Mouse (Mus musculus): ENCODE results near the gene Ccdc13. TPM values are rescaled to one million over a fixed set of nuclear protein-coding genes. Genes with fewer than 3 reads are reported as not detected.

Gene Ccdc13
- total RNA-seq, 2 experiments from 2014 or later: 6.6 to 7.7 TPM

DNA sequence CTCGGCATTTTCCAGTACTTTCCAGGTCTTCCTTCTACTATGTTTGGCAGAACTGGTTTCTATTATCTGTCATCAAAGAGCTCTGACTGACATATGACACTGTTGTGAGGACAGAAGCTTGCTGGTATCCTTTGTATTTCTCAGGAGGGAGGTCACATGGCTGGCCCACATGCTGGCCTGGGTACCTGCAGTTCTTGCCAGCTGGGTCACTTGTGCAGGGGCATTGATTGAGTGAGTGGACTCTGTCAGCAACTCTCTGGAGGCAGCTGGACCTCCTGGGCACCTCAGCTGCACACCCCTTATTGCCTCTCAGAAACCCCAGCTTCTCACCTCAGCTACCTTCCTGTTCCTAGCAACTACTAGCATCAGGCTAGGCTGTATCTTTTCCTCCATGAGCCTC lies 31.7 kb downstream of the Ccdc13 start:
- DNase-seq (ENCODE audit: low spot score in 2 of 2): peak in 1 of 2 experiments; percentile 50

DNA sequence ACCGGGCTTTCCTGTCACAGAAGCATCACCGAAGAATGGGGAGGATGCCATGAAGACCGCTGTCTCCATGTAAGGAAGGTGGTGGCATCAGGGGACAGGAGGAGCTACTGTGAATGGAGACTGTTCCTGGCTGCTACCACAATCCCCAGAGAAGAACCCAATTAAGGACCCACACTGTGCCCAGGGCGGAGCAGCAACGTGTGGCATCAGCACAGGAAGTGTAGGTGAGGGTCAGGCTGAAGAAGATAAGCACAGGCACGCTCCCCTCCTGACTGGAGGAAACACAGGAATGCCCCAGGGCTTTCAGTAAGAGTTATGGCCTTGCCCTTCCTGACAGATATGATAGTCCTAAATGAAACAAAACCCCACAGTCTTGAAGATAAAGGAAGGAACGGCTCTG lies 36.5 kb downstream of the Ccdc13 start:
- DNase-seq (ENCODE audit: low spot score in 2 of 2): no peak

GRCm38 (mm10) chr9:121798887-121799520 lies 40.3 kb downstream of the Ccdc13 start:
- no peak for DNase-seq (ENCODE audit: low spot score in 2 of 2)

GRCm38 (mm10) chr9:121797722-121798121 lies 41.5 kb downstream of the Ccdc13 start:
- DNase-seq (ENCODE audit: low spot score in 2 of 2): no peak

DNA sequence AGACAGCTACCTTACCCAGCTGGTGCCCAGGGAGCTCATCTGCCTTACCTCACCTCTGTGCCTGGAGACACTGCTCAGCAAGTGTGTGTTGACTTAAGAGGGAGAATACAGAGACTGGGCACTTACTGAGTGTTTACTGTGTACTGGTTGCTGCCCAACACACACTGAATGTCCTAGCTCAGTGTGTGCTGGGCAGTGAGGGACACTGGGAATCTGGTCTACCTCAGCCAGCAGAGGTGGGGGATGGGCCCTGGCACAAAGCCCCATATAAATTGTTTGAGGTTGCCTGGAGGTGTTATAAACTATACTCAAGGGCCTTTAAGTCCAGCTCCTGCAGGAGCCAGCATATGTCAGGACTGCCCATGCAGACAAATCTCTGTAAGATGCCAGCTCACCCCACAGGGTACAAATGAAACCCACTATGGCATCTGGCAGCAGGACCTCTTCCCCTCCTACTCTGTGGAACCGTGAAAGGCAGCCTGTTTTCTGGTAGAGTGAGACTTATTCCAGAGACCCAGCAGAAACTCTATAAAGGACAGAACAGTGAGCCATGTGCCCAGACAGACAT lies 44.2 kb downstream of the Ccdc13 start:
- peak in 1 of 2 experiments; percentile 56 for DNase-seq (ENCODE audit: low spot score in 2 of 2)

DNA sequence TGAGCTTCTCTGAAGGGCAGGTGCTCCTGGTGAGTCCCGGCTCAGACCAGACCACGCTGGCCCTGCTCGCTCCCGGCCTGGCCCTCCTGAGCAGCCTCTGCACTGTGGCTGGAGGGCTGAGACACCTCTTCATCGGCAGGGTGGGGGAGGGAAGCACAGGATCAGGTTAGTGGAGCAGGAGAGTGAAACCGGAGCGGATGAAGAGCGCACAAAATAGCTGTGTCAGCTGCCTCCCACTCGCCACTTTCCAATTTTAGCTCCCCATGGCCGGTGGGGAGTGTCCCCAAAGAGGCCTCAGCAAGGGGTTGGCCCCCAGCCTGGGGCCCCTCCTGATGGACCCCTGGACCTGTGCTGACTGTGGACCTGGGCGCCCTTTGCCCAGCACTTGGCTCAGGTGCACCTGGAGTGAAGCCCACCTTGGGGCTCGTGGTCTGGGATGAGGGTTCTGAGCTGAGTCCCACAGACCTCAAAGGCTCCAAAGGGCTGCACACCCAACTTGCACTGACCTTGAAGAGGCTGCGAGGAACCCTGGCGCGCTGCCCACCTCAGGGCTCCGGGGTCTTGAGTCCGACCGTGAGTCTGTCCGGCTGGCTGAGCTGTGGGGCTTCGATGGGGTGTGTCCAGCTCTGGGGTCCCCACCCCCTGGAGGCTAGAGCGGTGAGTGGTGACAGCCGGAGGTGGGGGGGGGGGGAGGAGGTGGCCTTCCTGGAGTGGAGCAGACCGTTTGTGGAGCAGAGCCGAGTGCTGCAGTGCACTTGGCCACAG lies 47.3 kb downstream of the Ccdc13 start, which contains the start of gene Hhatl:
Gene Hhatl (minus strand): TSS at position 751 of the 765 bp plus-strand sequence.
- no peak for DNase-seq (ENCODE audit: low spot score in 2 of 2)

DNA sequence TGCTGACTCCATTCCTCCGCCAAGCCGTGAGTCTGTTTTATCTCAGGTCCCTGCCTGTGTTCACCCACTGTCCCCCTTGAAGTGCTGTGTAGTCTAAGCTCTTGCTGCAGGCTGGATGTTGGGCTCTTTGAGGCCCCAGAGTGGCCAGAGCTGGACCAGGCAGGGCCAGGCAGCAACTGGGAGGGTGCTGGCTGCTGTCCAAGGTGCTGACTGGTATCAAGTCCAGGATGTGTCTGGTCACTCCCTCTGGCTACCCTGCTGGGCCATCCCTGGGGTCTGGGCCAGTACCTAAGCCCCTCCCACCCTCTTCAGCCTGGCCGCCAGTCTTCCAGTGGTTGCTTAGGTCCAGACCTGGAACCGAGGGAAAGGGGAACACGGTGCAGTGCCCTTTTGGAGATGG lies 48.1 kb downstream of the Ccdc13 start:
- DNase-seq (ENCODE audit: low spot score in 2 of 2): peak; percentile 51 to 59

DNA sequence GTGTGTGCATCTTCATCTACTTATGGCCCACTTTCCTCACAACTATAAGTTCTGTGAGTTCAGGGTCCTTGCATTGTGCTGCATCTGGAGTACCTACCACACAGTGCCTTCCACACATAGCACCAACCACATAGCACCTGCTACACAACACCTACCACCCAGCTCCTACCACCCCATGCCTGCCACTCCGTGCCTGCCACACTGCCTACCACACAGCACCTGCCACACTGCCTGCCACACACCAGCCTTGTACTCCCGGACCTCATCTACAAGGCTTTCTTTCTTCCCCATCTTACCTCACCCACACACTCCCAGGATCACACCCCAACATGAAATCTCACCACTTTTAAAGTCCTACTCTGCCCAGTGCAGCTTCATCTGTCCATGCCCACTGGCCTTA lies 52.9 kb downstream of the Ccdc13 start:
- no peak for DNase-seq (ENCODE audit: low spot score in 2 of 2)

- no peak for DNase-seq (ENCODE audit: low spot score in 2 of 2)
Observed at GRCm38 (mm10) chr9:121785261-121785660, 54.0 kb downstream of the Ccdc13 start.

DNA sequence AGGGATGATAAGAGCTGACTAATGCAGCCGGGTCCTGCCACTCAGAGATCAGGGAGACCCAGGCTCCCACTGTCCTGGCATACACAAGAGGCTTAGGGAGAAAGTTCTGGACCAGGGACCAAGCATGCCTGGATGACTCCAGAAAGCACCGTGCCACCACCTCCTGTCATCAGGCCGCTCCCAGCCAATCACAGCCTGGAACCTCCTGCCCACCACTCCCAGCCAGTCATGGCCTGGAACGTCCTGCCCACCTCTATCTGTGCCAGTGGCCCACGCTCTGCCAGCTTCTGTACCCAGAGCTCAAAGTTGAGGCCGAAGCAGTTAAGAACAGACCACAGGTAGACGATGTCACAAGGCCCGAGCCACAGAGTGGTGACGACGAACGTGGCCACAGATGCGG lies 54.5 kb downstream of the Ccdc13 start:
- DNase-seq (ENCODE audit: low spot score in 2 of 2): no peak

GRCm38 (mm10) chr9:121778066-121778624 lies 61.1 kb downstream of the Ccdc13 start:
- peak; percentile 68 to 71 for DNase-seq (ENCODE audit: low spot score in 2 of 2)

- no peak for DNase-seq (ENCODE audit: low spot score in 2 of 2)
Observed at GRCm38 (mm10) chr9:121777484-121778065, 61.7 kb downstream of the Ccdc13 start, which contains the start of gene Klhl40. Gene Klhl40 (plus strand): TSS chr9:121777607.

- no peak for DNase-seq (ENCODE audit: low spot score in 2 of 2)
Observed at GRCm38 (mm10) chr9:121776511-121776910, 62.8 kb downstream of the Ccdc13 start.

GRCm38 (mm10) chr9:121775951-121776350 lies 63.3 kb downstream of the Ccdc13 start:
- DNase-seq (ENCODE audit: low spot score in 2 of 2): no peak

GRCm38 (mm10) chr9:121772412-121772811 lies 66.8 kb downstream of the Ccdc13 start:
- no peak for DNase-seq (ENCODE audit: low spot score in 2 of 2)

GRCm38 (mm10) chr9:121765166-121765855 lies 74.0 kb downstream of the Ccdc13 start:
- no peak for DNase-seq (ENCODE audit: low spot score in 2 of 2)

GRCm38 (mm10) chr9:121763716-121764115 lies 75.5 kb downstream of the Ccdc13 start:
- peak in 1 of 2 experiments; percentile 67 for DNase-seq (ENCODE audit: low spot score in 2 of 2)

DNA sequence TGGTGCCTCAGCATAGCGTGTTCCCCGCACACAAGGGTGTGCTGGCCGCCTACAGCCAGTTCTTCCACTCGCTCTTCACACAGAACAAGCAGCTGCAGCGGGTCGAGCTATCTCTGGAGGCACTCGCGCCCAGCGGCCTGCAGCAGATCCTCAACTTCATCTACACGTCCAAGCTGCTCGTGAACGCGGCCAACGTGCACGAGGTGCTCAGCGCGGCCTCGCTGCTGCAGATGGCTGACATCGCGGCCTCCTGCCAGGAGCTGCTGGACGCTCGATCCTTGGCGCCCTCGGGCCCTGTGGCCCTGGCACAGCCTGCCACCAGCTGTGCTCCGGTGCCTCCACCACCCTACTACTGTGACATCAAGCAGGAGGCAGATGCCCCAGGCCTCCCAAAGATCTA lies 76.5 kb downstream of the Ccdc13 start:
- no peak for DNase-seq (ENCODE audit: low spot score in 2 of 2)

DNA sequence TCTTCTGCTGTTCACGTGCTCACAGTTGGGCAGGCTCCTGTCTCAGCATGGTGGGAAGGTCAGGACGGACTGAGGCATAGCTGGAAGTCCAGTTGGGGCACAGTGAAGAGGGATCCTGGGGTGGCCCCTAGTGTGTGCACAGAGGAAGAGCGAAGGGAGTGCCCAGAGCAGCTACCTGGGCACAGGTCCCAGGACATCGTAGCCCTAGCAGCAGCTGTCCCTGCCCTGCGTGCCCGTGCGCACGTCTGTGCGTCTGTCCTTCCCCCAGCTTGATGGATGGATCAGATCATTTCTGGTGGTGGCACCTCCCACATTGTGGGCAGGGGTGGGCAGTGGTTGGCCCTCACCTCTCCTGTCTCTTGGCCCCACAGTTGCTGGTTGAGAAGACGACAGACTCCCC lies 77.0 kb downstream of the Ccdc13 start:
- DNase-seq (ENCODE audit: low spot score in 2 of 2): no peak

DNA sequence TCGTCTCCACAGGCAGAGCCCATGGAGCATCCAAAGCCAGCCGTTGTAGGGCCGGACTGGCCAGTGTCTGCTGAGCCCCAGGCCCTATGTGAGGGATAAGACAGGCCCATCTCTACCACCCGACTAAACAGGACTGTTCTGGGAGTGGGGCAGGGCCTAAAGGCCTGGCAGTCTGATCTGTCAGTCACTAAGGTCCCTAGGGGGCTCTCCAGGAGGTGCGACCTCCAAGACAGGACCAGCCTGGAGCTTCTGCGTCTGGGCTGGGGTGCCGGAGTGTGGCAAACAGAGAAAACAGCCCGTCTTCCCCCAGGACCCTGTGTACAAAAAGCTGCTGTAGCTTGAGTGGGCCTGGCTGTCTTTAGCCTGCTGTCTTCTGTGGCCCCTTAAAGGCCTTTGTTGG lies 77.5 kb downstream of the Ccdc13 start:
- DNase-seq (ENCODE audit: low spot score in 2 of 2): peak in 1 of 2 experiments; percentile 22

- DNase-seq (ENCODE audit: low spot score in 2 of 2): no peak
Observed at GRCm38 (mm10) chr9:121761091-121761665, 78.1 kb downstream of the Ccdc13 start.

All from layer of hippocampus, postnatal 10 days (tissue).